Mouse (Mus musculus): ENCODE measurements around the gene Prodh2.

The Prodh2 gene

DNA sequence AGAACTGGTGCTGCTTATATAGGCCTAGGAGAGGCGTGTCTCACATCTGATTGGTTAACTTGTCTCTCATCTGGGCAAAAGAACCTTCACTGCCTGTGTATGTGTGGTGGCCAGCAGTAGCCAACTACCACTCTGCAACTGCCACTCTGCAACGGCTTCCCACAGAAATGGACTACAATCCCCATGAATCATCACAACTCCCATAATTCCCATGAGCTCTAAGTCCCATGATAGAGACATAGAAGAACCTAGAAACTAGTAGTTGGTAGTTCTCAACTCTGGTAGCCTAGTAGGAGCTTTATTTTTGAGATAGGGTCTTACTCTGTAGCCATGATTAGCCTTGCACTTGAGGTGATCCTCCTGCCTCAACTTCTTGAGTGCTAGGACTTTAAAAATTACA, 56.5 kb downstream of the Prodh2 start:
- DNase-seq (ENCODE audit: low spot score in 2 of 2): no peak

DNA sequence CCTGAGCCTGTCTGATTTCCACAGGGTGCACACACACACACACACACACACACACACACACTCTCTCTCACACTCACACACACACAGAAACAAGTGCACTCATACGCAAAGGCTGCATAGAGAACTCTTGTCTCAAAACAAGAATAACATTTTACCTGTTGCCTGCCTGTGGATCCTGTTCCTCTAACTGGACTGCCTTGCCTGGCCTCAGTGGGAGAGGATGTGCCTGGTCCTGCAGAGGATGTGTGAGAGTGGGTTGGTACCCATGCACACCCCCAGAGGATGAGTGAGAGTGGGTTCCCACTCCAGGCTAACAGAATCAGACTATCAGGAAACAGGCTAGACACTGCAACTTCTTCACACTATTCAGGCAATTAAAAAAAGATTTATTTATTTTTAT, 57.2 kb downstream of the Prodh2 start:
- DNase-seq (ENCODE audit: low spot score in 2 of 2): no peak

DNA sequence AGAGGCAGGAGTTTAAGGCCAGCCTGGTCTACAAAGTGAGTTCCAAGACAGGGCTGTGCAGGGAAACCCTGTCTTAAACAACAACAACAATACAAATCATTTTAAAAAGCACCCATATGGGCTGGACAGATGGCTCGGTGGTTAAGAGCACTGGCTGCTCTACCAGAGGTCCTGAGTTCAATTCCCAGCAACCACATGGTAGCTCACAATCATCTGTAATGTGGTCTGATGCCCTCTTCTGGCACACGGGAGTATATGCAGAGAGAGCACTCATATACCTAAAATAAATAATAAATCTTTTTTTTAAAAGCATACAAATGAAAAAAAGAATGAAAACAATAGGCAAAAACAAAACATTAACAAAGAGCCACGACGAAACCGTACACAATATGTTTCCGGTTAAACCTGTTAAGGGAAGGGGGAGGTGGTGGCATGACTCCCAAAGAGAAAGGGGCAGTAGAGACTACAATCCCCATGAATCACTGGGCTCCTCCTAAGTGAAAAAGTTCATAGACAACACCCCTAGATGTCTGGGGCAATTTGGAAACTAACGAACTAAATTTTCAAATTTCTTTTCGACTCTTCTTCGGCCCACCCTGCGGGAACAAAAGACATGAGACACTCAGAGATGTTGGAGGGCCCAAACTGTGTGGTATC, 58.2 kb downstream of the Prodh2 start:
- DNase-seq (ENCODE audit: low spot score in 2 of 2): no peak

DNA sequence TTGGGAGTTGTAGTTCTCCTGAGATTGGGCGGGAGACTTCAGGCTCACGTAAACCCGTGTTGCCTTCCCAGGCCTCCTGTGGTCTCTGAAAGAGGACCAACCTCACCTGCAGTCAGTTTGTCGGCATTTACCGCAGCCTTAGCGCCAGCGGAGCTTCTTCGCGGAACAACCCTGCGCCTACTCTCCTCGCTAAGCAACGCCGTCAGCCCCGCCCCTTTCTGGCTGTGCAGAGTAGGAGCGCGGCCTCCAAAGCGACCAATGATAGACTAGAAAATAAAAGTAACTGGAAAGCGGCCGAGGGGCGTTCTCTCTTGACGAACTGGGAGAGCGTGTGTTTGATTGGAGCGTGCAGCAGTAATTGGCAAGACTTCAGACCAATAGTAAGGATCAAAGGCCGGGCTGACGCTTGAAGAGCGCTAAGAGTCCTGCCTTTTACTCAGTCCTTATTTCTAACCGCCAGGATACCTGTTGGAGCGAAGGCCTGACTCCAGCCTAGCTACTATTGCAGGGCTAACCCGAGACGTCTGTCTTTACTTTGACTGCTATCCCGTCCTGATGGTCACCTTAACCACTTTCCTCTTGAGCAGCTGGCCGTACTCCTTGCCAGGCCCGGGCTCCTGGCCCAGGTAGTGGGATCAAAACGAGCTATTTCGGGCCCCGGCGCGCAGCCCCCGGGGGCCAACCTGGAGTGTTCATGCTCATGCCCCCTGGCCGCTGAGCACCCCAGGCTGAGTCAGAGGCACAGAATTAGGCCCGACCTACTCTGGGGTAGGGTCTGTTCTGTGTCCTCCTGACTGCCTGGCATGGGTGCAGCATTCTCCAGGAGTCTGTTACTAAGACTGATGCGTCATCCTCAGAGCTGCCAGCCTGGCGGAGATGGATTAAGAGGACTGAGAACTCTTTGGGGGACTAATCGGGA, 58.9 kb downstream of the Prodh2 start, which contains the start of the genes Hspb6 and Proser3:
TSS of gene Hspb6 (plus strand) at position 77 of the 919 bp plus-strand sequence.
TSS of gene Proser3 (minus strand) at position 198 of the 919 bp plus-strand sequence.
- peak; percentile 90 to 93 for DNase-seq (ENCODE audit: low spot score in 2 of 2)

DNA sequence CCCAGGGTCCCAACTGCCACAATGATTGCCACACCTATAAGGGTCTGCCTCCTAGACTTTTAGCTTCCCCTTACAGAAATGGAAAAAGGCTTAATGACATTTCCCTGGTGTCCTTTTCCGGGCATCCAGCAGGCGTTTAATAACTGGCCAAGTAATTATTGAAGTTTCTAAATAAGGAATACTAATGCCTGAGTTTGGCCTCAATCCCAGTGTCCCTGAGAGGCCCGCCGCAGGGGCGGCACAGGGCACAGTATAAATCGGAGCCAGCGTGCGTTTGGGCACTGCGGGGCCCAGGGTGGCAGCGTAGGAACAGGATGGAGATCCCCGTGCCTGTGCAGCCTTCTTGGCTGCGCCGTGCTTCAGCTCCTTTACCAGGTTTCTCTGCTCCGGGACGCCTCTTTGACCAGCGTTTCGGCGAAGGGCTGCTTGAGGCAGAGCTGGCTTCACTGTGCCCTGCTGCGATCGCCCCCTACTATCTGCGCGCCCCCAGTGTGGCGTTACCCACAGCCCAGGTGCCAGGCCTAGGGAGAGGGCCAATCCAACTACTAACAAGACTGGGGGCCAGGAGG, 59.7 kb downstream of the Prodh2 start:
- peak in 1 of 2 experiments; percentile 22 for DNase-seq (ENCODE audit: low spot score in 2 of 2)

DNA sequence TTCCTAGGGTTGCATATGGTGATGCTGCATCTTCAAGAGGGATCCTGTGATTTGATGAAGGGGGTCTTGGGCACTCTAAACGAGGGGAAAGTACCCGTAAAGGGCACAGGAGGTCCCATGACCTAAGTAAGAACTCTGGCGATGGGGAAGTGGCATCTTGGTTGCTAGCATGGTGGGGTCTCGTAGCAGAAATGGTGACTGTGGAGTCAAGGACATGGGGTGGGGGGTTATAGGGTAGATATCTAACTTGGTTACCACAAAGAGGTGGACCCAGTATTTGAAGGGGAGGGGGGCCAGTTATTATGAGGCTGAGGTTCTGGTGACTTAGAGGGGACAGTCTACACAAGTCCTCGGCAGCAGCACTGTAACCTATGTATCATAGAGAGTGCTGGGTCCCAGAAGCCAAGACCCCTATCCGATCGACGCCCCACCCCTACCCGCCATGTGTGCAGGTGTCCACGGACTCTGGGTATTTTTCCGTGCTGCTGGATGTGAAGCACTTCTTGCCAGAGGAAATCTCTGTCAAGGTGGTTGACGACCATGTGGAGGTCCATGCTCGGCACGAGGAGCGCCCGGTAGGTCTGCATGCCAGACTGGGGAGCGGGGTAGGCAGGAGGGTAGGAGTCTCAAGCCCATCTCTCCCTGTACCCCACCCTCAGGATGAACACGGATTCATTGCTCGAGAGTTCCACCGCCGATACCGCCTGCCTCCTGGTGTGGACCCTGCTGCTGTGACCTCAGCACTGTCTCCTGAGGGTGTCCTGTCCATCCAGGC, 60.6 kb downstream of the Prodh2 start:
- no peak for DNase-seq (ENCODE audit: low spot score in 2 of 2)

DNA sequence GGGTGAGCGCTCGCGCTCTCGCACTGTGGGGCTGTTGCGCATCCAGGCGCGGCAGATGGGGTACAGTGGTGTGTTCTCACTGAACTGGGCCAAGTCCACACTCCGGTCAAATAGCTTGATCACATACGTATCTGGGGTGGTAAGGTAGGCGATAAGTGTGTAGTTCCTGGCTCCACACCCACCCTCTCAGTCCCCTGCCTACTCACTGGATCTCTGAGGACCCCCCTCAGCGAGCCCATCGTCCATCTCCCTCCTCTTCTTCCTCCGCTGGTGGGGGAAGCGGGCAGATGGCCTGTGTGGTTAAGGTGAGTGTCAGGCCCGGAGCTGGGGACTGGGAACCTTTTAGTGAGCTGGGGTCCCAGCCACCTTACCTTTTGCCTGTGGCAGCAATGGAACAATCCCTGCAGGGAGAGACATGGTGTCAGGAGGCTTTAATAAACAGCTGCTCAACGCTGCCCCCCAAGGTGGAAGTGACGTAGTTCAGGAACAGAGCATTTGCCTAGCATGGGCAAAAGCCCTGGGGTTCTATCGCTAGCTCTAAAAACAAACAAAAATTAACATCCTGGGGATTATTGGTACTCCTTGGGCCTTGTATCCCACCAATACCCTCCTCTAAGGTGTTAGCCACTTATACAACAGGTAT, 63.6 kb downstream of the Prodh2 start:
- DNase-seq (ENCODE audit: low spot score in 2 of 2): peak in 1 of 2 experiments; percentile 37

DNA sequence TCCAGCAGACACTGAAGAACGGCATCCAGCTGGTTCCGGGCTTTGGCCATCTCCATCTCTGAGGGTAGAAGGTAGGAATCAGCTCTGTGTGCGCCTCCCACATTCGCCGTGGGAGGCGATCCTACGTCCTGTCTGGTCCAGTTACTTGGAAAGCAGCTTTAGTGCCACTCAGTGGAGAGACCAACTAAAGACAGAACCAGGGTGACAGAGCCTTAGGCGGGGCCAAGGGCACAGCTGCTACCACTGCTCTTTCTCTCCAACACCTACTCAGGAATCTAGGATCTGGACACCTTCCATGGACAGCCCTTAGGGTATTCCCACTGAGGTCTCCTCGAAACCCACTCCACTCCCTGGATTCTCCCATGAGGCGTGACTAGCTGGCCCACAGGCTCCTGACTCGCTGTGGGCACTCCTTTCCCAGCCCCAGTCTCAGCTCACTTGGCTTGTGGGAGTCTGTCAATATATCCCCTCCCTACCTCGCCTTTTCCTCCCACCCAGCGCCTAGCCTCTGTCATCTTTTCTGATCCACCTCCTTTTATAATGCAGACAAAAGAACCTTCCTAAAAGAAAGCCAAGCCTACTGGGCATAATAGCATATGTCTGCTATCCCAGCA, 64.6 kb downstream of the Prodh2 start:
- DNase-seq (ENCODE audit: low spot score in 2 of 2): no peak

DNA sequence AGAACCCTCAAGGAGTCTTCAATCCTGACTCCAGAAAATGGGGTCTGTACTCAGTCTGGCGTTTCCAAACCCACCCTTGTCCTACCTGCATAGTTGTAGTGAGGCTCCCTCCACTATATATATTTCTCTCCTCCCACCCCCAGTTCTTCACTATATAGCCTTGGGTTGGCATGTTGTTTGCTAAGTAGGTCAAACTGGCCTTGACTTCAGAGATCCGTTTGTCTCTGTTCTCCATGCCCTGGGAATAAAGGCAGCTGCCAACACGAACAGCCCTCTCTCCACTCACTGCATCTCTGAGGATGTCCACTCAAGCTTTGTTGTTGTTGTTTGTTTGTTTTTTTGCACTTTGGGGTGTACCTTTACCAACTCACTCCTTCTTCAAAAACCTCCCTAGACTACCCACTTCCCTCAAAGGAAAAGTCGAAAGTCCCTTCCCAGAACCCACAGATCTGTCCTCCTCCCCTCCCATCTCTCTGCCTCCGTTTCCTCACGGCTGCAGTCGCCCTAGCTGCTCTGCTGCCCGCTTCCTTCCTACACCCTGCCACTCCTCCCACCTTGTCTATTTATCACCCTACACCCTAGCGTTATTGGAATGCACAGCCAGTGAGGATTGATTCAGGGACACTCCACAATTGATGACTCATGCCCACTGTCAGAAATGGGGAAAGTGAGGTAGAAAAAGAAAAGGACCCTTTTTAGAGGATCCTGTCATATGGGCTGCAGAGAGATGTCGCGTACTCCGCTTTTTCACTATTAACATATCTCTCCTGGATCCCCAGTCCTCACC, 65.4 kb downstream of the Prodh2 start:
- DNase-seq (ENCODE audit: low spot score in 2 of 2): no peak

DNA sequence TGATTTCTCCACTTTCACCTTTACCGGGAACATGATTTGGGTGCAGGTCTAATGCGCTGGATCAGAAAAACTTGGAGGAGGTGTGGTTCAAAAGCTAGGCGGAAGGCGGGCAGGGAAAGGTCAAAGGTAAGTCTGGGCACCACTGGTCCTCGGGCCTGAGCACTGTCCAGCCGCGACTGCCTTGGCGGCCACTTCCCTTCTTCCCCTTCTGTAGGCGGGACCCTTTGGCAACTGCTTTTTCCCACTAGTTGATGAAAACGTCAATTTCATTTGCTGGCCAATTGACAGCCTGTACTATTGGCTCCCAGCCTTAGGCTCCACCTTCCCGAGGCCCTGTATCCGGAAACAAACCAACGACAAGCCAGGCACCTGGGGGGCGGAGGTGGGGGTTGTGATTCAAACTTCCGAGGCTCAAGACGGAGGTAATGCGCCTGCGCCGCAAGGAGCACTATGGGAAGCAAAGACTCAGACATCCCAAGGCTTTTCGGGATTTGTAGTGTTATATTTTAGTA, 66.1 kb downstream of the Prodh2 start, which contains the start of gene Lin37:
TSS of gene Lin37 (minus strand) at position 396 of the 512 bp plus-strand sequence.
- peak; percentile 75 to 82 for DNase-seq (ENCODE audit: low spot score in 2 of 2)

DNA sequence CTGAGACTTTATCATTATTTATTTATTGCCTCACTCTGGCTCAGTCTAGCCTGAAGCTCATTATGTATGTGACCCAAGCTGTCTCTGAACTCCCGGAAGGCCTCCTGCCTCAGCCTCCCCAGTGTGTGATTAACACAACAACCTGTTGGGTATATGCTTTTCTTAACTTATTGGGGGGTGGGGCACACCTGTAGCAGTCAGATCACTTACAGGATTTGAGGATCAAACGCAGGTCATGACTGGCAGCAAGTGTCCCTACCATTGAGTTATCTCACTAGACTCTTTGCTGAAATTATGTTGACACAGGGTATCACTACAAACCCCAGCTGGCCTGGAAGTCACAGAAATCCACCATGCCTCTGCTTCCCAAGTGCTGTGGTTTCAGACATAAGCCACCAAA, 66.9 kb downstream of the Prodh2 start:
- DNase-seq (ENCODE audit: low spot score in 2 of 2): no peak

DNA sequence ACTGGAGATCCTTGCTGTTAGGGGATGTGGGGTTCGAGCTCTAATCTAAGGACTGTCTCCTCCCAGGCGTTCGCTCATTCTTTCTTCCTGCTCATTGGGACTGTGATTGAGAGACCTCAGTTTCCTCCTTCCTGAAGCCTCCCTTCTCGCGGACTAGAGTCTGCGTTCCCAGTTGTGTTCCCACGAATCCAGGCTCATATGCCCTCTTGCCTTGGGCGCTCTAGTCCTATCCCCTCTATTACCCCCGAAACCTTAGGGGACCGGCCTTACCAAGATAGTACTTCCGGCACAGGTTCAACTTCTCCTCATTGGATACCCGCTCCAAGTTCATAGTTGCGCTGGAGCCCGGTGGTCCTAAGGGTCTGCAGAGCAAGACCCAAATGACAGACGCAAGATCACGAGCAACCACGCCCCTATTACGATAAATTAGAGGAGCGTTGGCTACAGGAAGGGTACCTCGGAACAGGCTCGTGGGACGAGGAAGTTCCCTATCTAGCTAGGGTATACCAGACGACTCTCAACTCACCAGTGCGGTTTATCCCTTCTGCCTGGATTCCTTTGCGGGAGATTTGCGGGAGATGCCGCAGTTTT, 69.2 kb downstream of the Prodh2 start:
- DNase-seq (ENCODE audit: low spot score in 2 of 2): no peak
